Mouse (Mus musculus): Measurements from ENCODE around the gene Hoxb9.

DNA sequence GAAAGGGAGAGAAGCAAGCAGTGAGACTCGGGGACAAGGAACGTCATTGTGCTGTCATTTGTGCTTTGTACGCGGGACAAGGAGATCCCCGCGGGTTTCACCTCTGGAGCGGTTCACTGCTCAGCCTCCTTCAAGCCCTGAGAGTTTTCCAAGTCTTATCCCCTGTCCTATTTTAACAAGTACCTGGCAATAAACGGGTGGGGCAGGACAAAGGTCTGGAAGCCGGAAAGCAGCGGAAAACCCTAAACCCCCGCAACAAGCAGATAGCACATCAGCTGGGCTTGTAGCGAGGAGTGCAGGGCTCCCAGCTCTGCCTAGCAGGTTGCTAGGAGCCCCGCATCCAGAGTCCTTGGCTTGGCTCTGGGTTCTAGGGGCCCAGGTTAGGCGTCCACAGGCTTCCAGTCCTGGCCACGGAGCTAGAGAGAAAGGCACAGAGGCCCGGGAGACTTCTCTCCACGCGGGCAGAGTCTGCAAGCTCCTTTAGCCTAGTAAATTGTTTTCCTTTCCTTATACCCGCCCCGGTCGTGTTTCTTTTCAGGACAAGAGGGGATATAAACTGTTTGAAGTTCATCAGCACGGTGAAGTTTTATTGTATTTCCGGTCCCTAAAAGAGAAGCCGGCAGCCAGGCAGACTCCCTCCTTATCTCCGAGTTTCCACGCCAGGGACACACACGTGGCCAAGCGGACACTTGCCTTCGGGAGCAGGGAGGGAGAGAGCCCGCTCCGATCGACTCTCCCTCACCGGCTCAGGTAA lies 7.4 kb upstream of the Hoxb9 start:
- TF ChIP-seq CTCF (IDR thresholded peaks at IDR 0.05; ENCODE audit: extremely low read depth, insufficient read length, insufficient replicate concordance, low read depth, low read length) (no peak), POLR2A (IDR thresholded peaks at IDR 0.05; ENCODE audit: low read depth, low read length) (no peak)
